Mouse (Mus musculus) E14TG2a.4 (cell line): ENCODE measurements around the gene Vps11.

ENCODE experiments used
- H3K27me3 ChIP-seq: 2 replicates; pipeline ENCODE4 v1.6.1; 2014; ENCODE audit warnings: low read length, control low read depth; ENCODE audit not compliant: insufficient read depth
- H3K36me3 ChIP-seq: 2 replicates; pipeline ENCODE4 v1.6.1; 2014; ENCODE audit warnings: low read length, control low read depth; ENCODE audit not compliant: insufficient read depth
- H3K4me1 ChIP-seq: replicated peaks from 2 replicates; pipeline ENCODE4 v1.6.1; 2014; ENCODE audit warnings: low read depth, low read length, control low read depth
- H3K4me3 ChIP-seq: replicated peaks from 2 replicates; pipeline ENCODE4 v1.5.1; 2014; ENCODE audit warnings: mild to moderate bottlenecking, low read length
- H3K9me3 ChIP-seq: 2 replicates; pipeline ENCODE4 v1.6.1; 2014; ENCODE audit warnings: low read length, control low read depth
- CTCF ChIP-seq: conservative IDR thresholded peaks from 2 replicates; pipeline ENCODE4 v1.5.1; 2014; ENCODE audit warnings: low read length
- NANOG ChIP-seq: IDR thresholded peaks from 2 replicates; pipeline ENCODE4 v1.6.1; 2014; ENCODE audit warnings: borderline replicate concordance, low read length, mixed read lengths
- POU5F1 ChIP-seq: IDR thresholded peaks from 2 replicates; pipeline ENCODE4 v1.6.1; 2014; ENCODE audit warnings: low read length, borderline replicate concordance

The Vps11 gene

DNA sequence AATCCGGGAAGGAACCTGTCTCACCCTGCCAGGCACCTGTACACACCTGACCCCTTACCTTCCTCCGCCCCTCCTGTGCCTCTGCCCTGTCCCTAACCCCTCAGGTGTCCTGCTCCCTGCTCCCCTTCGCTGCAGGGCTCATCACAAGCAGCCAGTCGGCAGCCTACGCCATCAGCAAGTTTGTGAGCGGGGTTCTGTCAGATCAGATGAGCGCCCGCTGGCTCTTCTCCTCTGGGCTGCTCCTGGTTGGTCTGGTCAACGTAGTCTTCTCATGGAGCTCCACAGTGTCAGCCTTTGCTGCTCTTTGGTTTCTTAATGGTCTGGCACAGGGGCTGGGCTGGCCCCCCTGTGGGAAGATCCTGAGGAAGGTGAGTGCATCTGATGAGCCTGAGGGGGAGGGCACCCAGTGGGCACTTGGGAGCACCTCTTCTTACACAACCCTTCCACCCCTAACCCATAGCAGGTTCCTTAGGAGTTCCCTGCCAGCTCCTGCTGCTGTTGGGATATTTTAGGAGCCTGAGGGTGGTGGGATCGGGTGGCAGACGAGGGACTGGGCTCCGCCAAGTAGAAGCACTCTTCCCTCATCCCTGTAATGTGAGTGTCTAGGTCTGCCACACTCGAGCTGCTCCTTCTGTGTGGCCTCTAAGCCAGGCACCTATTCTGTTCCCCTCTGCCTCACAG is 37.8 kb upstream of the Vps11 start:
- H3K9me3 ChIP-seq = no peaks in the 10 kb centered on the region
- peaks cover 50% of the 10 kb centered on the region for H3K4me1 ChIP-seq
- H3K36me3 ChIP-seq = peaks cover 58% of the 10 kb centered on the region
- TF ChIP-seq POU5F1 (no peak), NANOG (no peak), CTCF (no peak)
- no peak overlapping the region for H3K4me3 ChIP-seq
- peaks cover 10% of the 10 kb centered on the region for H3K27me3 ChIP-seq

DNA sequence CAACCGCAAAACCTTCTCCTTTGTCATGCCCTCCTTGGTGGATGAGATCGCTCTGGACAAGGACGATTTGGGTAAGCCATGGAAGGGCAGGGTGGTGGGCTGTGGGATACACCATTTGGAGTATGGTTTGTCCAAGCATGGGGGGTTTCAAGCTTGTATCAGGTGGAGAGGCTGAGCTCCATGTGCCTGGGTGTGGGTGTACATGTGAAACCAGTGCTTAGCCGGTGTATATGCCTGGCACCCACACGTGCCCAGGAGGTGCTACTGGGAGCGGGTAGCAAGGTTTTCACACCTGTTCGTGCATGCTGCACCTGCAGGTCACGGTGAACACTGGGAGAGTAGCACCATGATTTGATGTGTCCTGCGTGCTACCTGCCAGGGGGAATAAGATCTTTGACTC is 37.1 kb upstream of the Vps11 start:
- H3K36me3 ChIP-seq = peaks cover 51% of the 10 kb centered on the region
- TF ChIP-seq POU5F1 = no peak
- TF ChIP-seq NANOG = no peak
- no peak for TF ChIP-seq CTCF
- H3K9me3 ChIP-seq = no peaks in the 10 kb centered on the region
- H3K27me3 ChIP-seq = peaks cover 10% of the 10 kb centered on the region
- peak overlapping the region; percentile 93 for H3K4me3 ChIP-seq
- peaks cover 46% of the 10 kb centered on the region for H3K4me1 ChIP-seq

DNA sequence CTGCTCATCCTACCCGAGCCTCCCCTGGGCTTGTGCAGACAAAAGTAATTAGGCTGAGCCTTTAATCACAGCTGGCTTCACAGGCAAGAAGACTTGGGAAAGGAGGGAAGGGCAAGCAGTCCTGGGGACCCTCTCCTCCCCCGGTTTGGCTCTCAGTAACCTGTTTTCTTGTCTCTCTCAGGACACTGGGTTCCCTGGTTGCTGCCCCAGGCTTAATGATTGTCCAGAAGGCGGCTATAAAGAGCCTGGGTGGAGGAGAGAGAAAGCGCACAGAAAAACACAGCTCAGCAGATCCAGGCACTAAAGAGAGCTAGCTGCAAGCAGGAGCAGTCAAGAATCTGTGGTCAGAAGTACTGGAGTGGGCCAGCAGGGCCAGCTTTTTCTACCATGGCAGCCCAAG is 36.6 kb upstream of the Vps11 start:
- peak overlapping the region; percentile 93 for H3K4me3 ChIP-seq
- peaks cover 41% of the 10 kb centered on the region for H3K4me1 ChIP-seq
- H3K27me3 ChIP-seq = peaks cover 10% of the 10 kb centered on the region
- TF ChIP-seq NANOG (no peak), POU5F1 (no peak), CTCF (no peak)
- H3K36me3 ChIP-seq = peaks cover 48% of the 10 kb centered on the region
- H3K9me3 ChIP-seq = no peaks in the 10 kb centered on the region

DNA sequence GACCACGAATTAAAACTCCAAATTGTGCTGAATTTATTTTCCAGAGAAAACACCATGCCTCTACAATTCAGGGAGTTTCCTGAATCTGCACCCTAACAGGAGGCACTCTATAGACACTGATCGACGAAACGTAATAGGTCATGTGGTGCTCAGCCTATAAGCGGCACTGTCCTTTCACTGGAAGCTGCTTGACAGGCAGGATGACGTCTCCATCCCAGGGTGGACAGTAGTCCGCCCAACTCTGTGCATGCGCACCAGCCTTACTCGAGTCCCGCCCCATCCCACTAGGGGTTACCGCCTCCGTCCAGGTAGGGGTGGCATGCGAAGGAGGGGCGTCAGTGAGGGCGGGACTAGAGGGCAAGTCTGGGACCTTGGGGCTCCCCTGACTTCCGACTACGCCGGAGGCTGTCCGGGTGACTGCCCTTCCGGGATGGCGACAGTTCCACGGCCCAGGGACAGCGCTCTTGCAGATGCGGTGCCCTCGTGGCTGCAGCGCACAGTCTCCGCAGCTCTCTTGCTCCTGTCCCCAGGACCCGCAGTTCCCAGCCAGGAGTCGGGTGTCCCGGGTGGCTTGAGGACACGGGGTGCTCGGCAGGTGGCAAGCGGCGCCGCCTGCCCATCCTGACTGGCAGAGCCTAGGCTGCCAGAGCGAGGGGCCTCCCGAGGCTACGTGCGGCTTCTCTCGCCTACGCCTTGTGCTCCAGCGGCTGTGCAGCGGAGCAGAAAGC is 35.4 kb upstream of the Vps11 start, which contains the start of gene Slc37a4:
Gene Slc37a4, plus strand, starts transcription at position 169 of the 728 bp plus-strand sequence.
- Histone ChIP-seq H3K4me1 (peaks cover 46% of the 10 kb centered on the region), H3K4me3 (peak within 1 kb of the TSS; percentile 93), H3K36me3 (peaks cover 46% of the 10 kb centered on the region), H3K9me3 (no peaks in the 10 kb centered on the region), H3K27me3 (peaks cover 10% of the 10 kb centered on the region)
- TF ChIP-seq CTCF (no peak), NANOG (no peak), POU5F1 (no peak)

DNA sequence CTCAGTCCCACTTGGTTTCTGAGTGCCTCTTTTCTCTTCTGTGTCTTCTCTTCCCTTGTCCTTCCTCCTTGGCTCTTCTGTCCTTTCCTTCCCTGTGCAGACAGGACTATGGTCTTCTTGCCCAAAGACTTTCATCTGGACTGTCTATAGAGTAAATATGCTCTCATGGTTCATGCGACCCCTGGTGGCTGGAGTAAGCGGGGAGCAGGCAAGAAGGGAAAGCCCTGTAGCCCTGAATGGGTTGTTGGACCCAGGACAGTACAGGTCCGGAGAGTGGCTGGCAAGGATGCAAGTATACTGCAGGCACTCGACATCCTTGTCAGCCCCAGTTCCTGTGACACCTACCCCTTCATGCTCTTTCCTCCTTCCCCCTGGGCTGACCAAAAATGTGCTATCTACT is 30.0 kb upstream of the Vps11 start:
- no peaks in the 10 kb centered on the region for H3K9me3 ChIP-seq
- TF ChIP-seq POU5F1 = no peak
- TF ChIP-seq CTCF = peak; percentile 93
- H3K36me3 ChIP-seq = peaks cover 65% of the 10 kb centered on the region
- no peaks in the 10 kb centered on the region for H3K27me3 ChIP-seq
- H3K4me1 ChIP-seq = peaks cover 28% of the 10 kb centered on the region
- H3K4me3 ChIP-seq = no peak overlapping the region

DNA sequence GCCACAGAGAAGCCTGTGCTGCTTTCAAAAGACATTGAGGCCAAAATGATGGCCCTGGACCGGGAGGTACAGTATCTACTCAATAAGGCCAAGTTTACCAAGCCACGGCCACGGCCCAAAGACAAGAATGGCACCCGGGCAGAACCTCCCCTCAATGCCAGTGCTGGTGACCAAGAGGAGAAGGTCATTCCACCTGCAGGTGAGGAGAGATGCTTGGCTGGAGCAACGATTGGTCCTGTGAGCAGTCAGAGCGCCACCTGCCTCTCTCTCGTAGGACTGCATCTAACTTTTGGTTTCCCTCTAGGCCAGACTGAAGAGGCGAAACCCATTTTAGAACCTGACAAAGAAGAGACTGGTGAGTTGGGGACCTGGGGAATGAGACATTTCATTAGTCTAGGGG is 27.8 kb upstream of the Vps11 start:
- Histone ChIP-seq H3K36me3 (peaks cover 87% of the 10 kb centered on the region), H3K9me3 (no peaks in the 10 kb centered on the region), H3K4me1 (peaks cover 31% of the 10 kb centered on the region), H3K27me3 (no peaks in the 10 kb centered on the region), H3K4me3 (no peak overlapping the region)
- TF ChIP-seq CTCF (peak; percentile 79), POU5F1 (no peak)

DNA sequence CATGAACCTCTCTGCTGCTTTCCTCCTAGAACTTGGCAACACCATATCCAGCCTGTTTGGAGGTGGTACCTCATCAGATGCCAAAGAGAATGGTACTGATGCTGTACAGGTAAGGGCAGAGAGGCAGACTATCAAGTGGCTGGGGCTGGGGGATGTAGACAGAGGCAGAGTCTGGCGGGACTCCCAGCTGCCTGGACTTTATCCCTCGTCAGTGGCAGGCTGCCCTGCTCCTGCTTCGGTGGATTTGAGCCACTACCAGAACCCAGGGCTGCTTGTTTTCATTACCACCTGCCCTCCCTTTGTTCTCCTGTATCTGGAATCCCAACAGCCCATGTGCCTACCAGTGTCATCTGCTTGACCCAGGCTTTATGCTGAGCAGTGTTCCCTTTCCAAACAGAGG is 25.8 kb upstream of the Vps11 start:
- no peak for TF ChIP-seq CTCF
- no peak for TF ChIP-seq POU5F1
- TF ChIP-seq NANOG = no peak
- Histone ChIP-seq H3K4me1 (peaks cover 46% of the 10 kb centered on the region), H3K36me3 (peaks cover 98% of the 10 kb centered on the region), H3K9me3 (no peaks in the 10 kb centered on the region), H3K27me3 (no peaks in the 10 kb centered on the region), H3K4me3 (no peak overlapping the region)

DNA sequence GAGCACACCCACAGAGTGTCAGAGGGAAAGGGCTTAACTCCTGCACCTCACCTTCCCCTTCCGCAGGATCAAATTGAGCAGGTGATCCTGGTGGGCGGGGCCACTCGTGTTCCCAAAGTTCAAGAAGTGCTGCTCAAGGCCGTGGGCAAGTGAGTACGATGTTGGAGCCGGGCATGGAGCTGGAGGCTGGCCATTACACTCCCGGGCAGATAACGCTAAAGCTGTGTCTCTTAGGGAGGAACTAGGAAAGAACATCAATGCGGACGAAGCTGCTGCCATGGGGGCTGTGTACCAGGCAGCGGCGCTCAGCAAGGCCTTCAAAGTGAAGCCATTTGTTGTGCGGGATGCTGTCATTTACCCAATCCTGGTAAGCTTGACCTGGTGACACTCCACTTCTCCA is 23.1 kb upstream of the Vps11 start:
- Histone ChIP-seq H3K36me3 (peaks cover 94% of the 10 kb centered on the region), H3K4me3 (0 out of 2 replicates have a peak overlapping the region, but pooled peaks have one; percentile 17), H3K27me3 (no peaks in the 10 kb centered on the region), H3K9me3 (no peaks in the 10 kb centered on the region), H3K4me1 (peaks cover 59% of the 10 kb centered on the region)
- TF ChIP-seq CTCF = no peak
- no peak for TF ChIP-seq NANOG
- no peak for TF ChIP-seq POU5F1

DNA sequence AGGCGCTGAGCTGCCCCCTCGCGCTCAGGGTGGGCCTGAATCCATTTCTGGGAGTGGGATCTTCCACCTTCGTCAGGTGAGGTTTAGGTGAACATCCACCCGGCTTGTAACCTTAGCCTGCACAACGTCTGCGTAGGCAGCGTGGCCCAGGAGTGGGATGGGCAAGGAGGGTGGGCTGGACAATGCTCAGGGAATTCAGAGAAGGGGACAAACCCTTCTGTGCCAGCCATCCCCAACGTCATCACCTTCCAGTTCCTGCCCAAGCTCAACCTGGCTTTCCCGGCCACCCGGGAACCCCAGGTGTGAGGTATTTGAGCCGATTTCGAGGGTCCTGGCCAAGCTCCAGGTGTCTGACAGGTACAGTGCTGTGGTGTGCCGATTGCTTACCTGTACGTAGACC is 18.4 kb upstream of the Vps11 start:
- Histone ChIP-seq H3K4me1 (peaks cover 67% of the 10 kb centered on the region), H3K4me3 (peak overlapping the region; percentile 98), H3K9me3 (no peaks in the 10 kb centered on the region), H3K36me3 (peaks cover 72% of the 10 kb centered on the region), H3K27me3 (no peaks in the 10 kb centered on the region)
- no peak for TF ChIP-seq CTCF
- TF ChIP-seq POU5F1 = no peak
- no peak for TF ChIP-seq NANOG
